Mouse (Mus musculus): Measurements from ENCODE around the gene Lyrm4. TPM values are rescaled to one million over a fixed set of nuclear protein-coding genes. Genes with fewer than 3 reads are reported as not detected.

Lyrm4 gene
- total and polyA plus RNA-seq, 2 experiments from 2014 or later, result 16.7 to 58.0 TPM

GRCm38 (mm10) chr13:36105591-36105990 is 11.7 kb downstream of the Lyrm4 start:
- no peak overlapping the region for H3K4me3 ChIP-seq (ENCODE audit: low read depth, low read length)
- H3K9me3 ChIP-seq (ENCODE audit: low read length), result no peaks in the 10 kb centered on the region
- TF ChIP-seq CTCF (IDR thresholded peaks at IDR 0.05; ENCODE audit: low read depth), result no peak
- H3K27ac ChIP-seq (ENCODE audit: low read depth, low read length), result no peak overlapping the region
- DNase-seq (no peak), ATAC-seq (no peak)
- 71% methylated on average over 6 of the region's 6 CpGs for whole genome bisulfite sequencing
- H3K4me1 ChIP-seq (ENCODE audit: insufficient read depth), result no peaks in the 10 kb centered on the region
- H3K36me3 ChIP-seq (ENCODE audit: insufficient read depth), result no peaks in the 10 kb centered on the region
- no peak overlapping the region for H3K9ac ChIP-seq
- no peaks in the 10 kb centered on the region for H3K27me3 ChIP-seq (ENCODE audit: insufficient read depth, low read length)
- H3K4me2 ChIP-seq (ENCODE audit: low read depth), result no peak overlapping the region

- no peaks in the 10 kb centered on the region for H3K4me1 ChIP-seq (ENCODE audit: insufficient read depth)
- H3K9ac ChIP-seq, result no peak overlapping the region
- 85% methylated on average over 5 of the region's 5 CpGs for WGBS
- no peak for ATAC-seq
- no peaks in the 10 kb centered on the region for H3K9me3 ChIP-seq (ENCODE audit: low read length)
- DNase-seq, result no peak
- H3K27ac ChIP-seq (ENCODE audit: low read depth, low read length), result no peak overlapping the region
- no peak overlapping the region for H3K4me3 ChIP-seq (ENCODE audit: low read depth, low read length)
- H3K36me3 ChIP-seq (ENCODE audit: insufficient read depth), result no peaks in the 10 kb centered on the region; the same call in 1 of the 2 replicates
- no peaks in the 10 kb centered on the region for H3K27me3 ChIP-seq (ENCODE audit: insufficient read depth, low read length)
- no peak overlapping the region for H3K4me2 ChIP-seq (ENCODE audit: low read depth)
- no peak for TF ChIP-seq CTCF (IDR thresholded peaks at IDR 0.05; ENCODE audit: low read depth)
Measured at GRCm38 (mm10) chr13:36096684-36097383, 20.5 kb downstream of the Lyrm4 start.

GRCm38 (mm10) chr13:36088168-36088567 is 29.2 kb downstream of the Lyrm4 start:
- Histone ChIP-seq H3K27me3 (ENCODE audit: insufficient read depth, low read length) (no peaks in the 10 kb centered on the region), H3K9me3 (ENCODE audit: low read length) (no peaks in the 10 kb centered on the region), H3K4me1 (ENCODE audit: insufficient read depth) (no peaks in the 10 kb centered on the region), H3K9ac (no peak overlapping the region), H3K4me3 (ENCODE audit: low read depth, low read length) (no peak overlapping the region), H3K4me2 (ENCODE audit: low read depth) (no peak overlapping the region), H3K27ac (ENCODE audit: low read depth, low read length) (no peak overlapping the region), H3K36me3 (ENCODE audit: insufficient read depth) (peaks cover 11% of the 10 kb centered on the region; the same call in 1 of the 2 replicates)
- TF ChIP-seq CTCF (IDR thresholded peaks at IDR 0.05; ENCODE audit: low read depth), result no peak
- DNase-seq (no peak), ATAC-seq (no peak)
- WGBS, result 90% methylated on average over 4 of the region's 4 CpGs

- H3K4me3 ChIP-seq (ENCODE audit: low read depth, low read length), result no peak overlapping the region
- H3K4me1 ChIP-seq (ENCODE audit: insufficient read depth), result no peaks in the 10 kb centered on the region
- H3K27ac ChIP-seq (ENCODE audit: low read depth, low read length), result no peak overlapping the region
- WGBS, result 92% methylated on average over 2 of the region's 2 CpGs
- no peak overlapping the region for H3K4me2 ChIP-seq (ENCODE audit: low read depth)
- no peak for ATAC-seq
- no peak for TF ChIP-seq CTCF (IDR thresholded peaks at IDR 0.05; ENCODE audit: low read depth)
- DNase-seq, result no peak
- H3K9me3 ChIP-seq (ENCODE audit: low read length), result no peaks in the 10 kb centered on the region
- no peaks in the 10 kb centered on the region for H3K27me3 ChIP-seq (ENCODE audit: insufficient read depth, low read length)
- peaks cover 11% of the 10 kb centered on the region; the same call in 1 of the 2 replicates for H3K36me3 ChIP-seq (ENCODE audit: insufficient read depth)
- no peak overlapping the region for H3K9ac ChIP-seq
Measured at GRCm38 (mm10) chr13:36087427-36087826, 29.9 kb downstream of the Lyrm4 start.

- ATAC-seq, result no peak
- H3K9me3 ChIP-seq (ENCODE audit: low read length), result no peaks in the 10 kb centered on the region
- 0 out of 2 replicates have a peak, but pooled peaks cover 11% of the 10 kb centered on the region for H3K36me3 ChIP-seq (ENCODE audit: insufficient read depth)
- no peak overlapping the region for H3K9ac ChIP-seq
- DNase-seq, result no peak
- no peaks in the 10 kb centered on the region for H3K27me3 ChIP-seq (ENCODE audit: insufficient read depth, low read length)
- H3K27ac ChIP-seq (ENCODE audit: low read depth, low read length), result no peak overlapping the region
- H3K4me1 ChIP-seq (ENCODE audit: insufficient read depth), result no peaks in the 10 kb centered on the region
- H3K4me2 ChIP-seq (ENCODE audit: low read depth), result no peak overlapping the region
- no peak for TF ChIP-seq CTCF (IDR thresholded peaks at IDR 0.05; ENCODE audit: low read depth)
- H3K4me3 ChIP-seq (ENCODE audit: low read depth, low read length), result no peak overlapping the region
- WGBS, result 93% methylated on average over 5 of the region's 5 CpGs
Measured at GRCm38 (mm10) chr13:36086608-36087391, 30.5 kb downstream of the Lyrm4 start.

- no peak overlapping the region for H3K9ac ChIP-seq
- DNase-seq, result no peak
- H3K4me2 ChIP-seq (ENCODE audit: low read depth), result no peak overlapping the region
- no peak for ATAC-seq
- no peaks in the 10 kb centered on the region for H3K4me1 ChIP-seq (ENCODE audit: insufficient read depth)
- no peak overlapping the region for H3K27ac ChIP-seq (ENCODE audit: low read depth, low read length)
- no peaks in the 10 kb centered on the region for H3K9me3 ChIP-seq (ENCODE audit: low read length)
- TF ChIP-seq CTCF (IDR thresholded peaks at IDR 0.05; ENCODE audit: low read depth), result no peak
- 0 out of 2 replicates have a peak, but pooled peaks cover 7% of the 10 kb centered on the region for H3K36me3 ChIP-seq (ENCODE audit: insufficient read depth)
- 46% methylated on average over 3 of the region's 3 CpGs for WGBS
- no peak overlapping the region for H3K4me3 ChIP-seq (ENCODE audit: low read depth, low read length)
- no peaks in the 10 kb centered on the region for H3K27me3 ChIP-seq (ENCODE audit: insufficient read depth, low read length)
Measured at GRCm38 (mm10) chr13:36085971-36086370, 31.4 kb downstream of the Lyrm4 start.

- no peaks in the 10 kb centered on the region for H3K4me1 ChIP-seq (ENCODE audit: insufficient read depth)
- H3K27me3 ChIP-seq (ENCODE audit: insufficient read depth, low read length), result no peaks in the 10 kb centered on the region
- no peak for TF ChIP-seq CTCF (IDR thresholded peaks at IDR 0.05; ENCODE audit: low read depth)
- DNase-seq (no peak), ATAC-seq (no peak)
- no peak overlapping the region for H3K4me3 ChIP-seq (ENCODE audit: low read depth, low read length)
- 87% methylated on average over 3 of the region's 3 CpGs for WGBS
- H3K27ac ChIP-seq (ENCODE audit: low read depth, low read length), result no peak overlapping the region
- no peak overlapping the region for H3K4me2 ChIP-seq (ENCODE audit: low read depth)
- no peak overlapping the region for H3K9ac ChIP-seq
- no peaks in the 10 kb centered on the region for H3K36me3 ChIP-seq (ENCODE audit: insufficient read depth)
- H3K9me3 ChIP-seq (ENCODE audit: low read length), result no peaks in the 10 kb centered on the region
Measured at GRCm38 (mm10) chr13:36084701-36085100, 32.6 kb downstream of the Lyrm4 start.
